Mouse (Mus musculus) midbrain, embryonic 11.5 days (tissue): ENCODE data around the gene Gm45799. TPM values are rescaled to one million over a fixed set of nuclear protein-coding genes. Genes with fewer than 3 reads are reported as not detected.

ENCODE experiments used
- ATAC-seq: fragments of 200-750 bp; cut with Nextera tagmentation; 2 replicates; pipeline ENCODE4 v1.8.0; 2017; ENCODE audit warnings: moderate TSS enrichment, moderate library complexity; ENCODE audit not compliant: low FRiP score
- DNase-seq: peaks from one replicate; pipeline ENCODE4 v3.0.0; 2015; ENCODE audit warnings: low spot score; ENCODE audit errors: missing footprints
- H3K27ac ChIP-seq: fragments of 300-500 bp; sonication (generic); 2 replicates; pipeline ENCODE4 v1.5.1; 2014; ENCODE audit warnings: low read depth, low read length
- H3K27me3 ChIP-seq: fragments of 300-500 bp; sonication (generic); 2 replicates; pipeline ENCODE4 v1.6.1; 2014; ENCODE audit warnings: mild to moderate bottlenecking, low read length, moderate library complexity, mixed read lengths; ENCODE audit not compliant: control insufficient read depth, insufficient read depth
- H3K36me3 ChIP-seq: fragments of 300-500 bp; sonication (generic); 2 replicates; pipeline ENCODE4 v1.6.1; 2014; ENCODE audit warnings: mild to moderate bottlenecking, low read length, moderate library complexity, mixed read lengths; ENCODE audit not compliant: control insufficient read depth, insufficient read depth
- H3K4me1 ChIP-seq: fragments of 300-500 bp; sonication (generic); 2 replicates; pipeline ENCODE4 v1.6.1; 2014; ENCODE audit warnings: low read length; ENCODE audit not compliant: control insufficient read depth, insufficient read depth
- H3K4me2 ChIP-seq: fragments of 300-500 bp; sonication (generic); 2 replicates; pipeline ENCODE4 v1.6.1; 2014; ENCODE audit warnings: mild to moderate bottlenecking, moderate library complexity
- H3K4me3 ChIP-seq: fragments of 300-500 bp; sonication (generic); 2 replicates; pipeline ENCODE4 v1.5.1; 2014; ENCODE audit warnings: low read depth, low read length
- H3K9ac ChIP-seq: fragments of 300-500 bp; sonication (generic); 2 replicates; pipeline ENCODE4 v1.6.1; 2014; ENCODE audit warnings: low read length
- H3K9me3 ChIP-seq: fragments of 300-500 bp; sonication (generic); 2 replicates; pipeline ENCODE4 v1.6.1; 2016; ENCODE audit warnings: low read length; ENCODE audit not compliant: control insufficient read depth
- WGBS: fragments of 180-500 bp; shearing (Covaris S2); extraction: QIAGEN DNeasy Blood & Tissue Kit; methylation state at CpG from one replicate; pipeline ENCODE4 v1.1.7; 2014; 5-methylcytosine and 5-hydroxymethylcytosine counted together
- polyA plus RNA-seq: library from polyadenylated mRNA; unstranded; fragments of >200 nt; fragmentation: Nextera tagmentation; extraction: Ambion mirVana; gene quantifications from 2 replicates; pipeline ENCODE4 v1.2.1, GENCODE M21; 2014

Gm45799 gene
- polyA plus RNA-seq, result 10.5 and 11.9 TPM in 2 replicates

- Histone ChIP-seq H3K27me3 (no peaks in the 10 kb centered on the region), H3K4me2 (peak within 1 kb of the TSS; percentile 96), H3K9ac (peak within 1 kb of the TSS; percentile 84), H3K4me3 (peak within 1 kb of the TSS; percentile 63), H3K36me3 (peaks cover 6% of the 10 kb centered on the region), H3K27ac (peak within 1 kb of the TSS; percentile 28; the same call in 1 of the 2 replicates), H3K9me3 (no peaks in the 10 kb centered on the region), H3K4me1 (peaks cover 14% of the 10 kb centered on the region)
- ATAC-seq, result peak; percentile 96
- 0% methylated on average over 45 of the region's 45 CpGs for WGBS
- DNase-seq, result peak; percentile 100
Observed at GRCm38 (mm10) chr7:105640233-105640893, at the start of gene Gm45799, which contains the start of gene Arfip2. TSS of gene Gm45799 (plus strand) at chr7:105640552. TSS of gene Arfip2 (minus strand) at chr7:105640416.

GRCm38 (mm10) chr7:105602860-105603623 is 37.3 kb upstream of the Gm45799 start:
- Histone ChIP-seq H3K4me2 (no peak overlapping the region), H3K36me3 (no peaks in the 10 kb centered on the region)

GRCm38 (mm10) chr7:105608467-105608866 is 31.9 kb upstream of the Gm45799 start:
- DNase-seq (no peak), ATAC-seq (no peak)
- Histone ChIP-seq H3K4me2 (no peak overlapping the region), H3K9me3 (no peaks in the 10 kb centered on the region), H3K9ac (no peak overlapping the region), H3K4me1 (no peaks in the 10 kb centered on the region), H3K36me3 (peaks cover 7% of the 10 kb centered on the region), H3K4me3 (no peak overlapping the region), H3K27ac (no peak overlapping the region), H3K27me3 (no peaks in the 10 kb centered on the region)
- WGBS, result 89% methylated on average over 3 of the region's 3 CpGs

More at GRCm38 (mm10) chr7:105602860-105603623, 37.3 kb upstream of the Gm45799 start:
- ATAC-seq (peak; percentile 83), DNase-seq (peak; percentile 88)
- no peaks in the 10 kb centered on the region for H3K4me1 ChIP-seq
- no peak overlapping the region for H3K4me3 ChIP-seq
- 34% methylated on average over 9 of the region's 9 CpGs for WGBS
- no peak overlapping the region for H3K27ac ChIP-seq
- no peaks in the 10 kb centered on the region for H3K9me3 ChIP-seq
- no peaks in the 10 kb centered on the region for H3K27me3 ChIP-seq
- H3K9ac ChIP-seq, result no peak overlapping the region

DNA sequence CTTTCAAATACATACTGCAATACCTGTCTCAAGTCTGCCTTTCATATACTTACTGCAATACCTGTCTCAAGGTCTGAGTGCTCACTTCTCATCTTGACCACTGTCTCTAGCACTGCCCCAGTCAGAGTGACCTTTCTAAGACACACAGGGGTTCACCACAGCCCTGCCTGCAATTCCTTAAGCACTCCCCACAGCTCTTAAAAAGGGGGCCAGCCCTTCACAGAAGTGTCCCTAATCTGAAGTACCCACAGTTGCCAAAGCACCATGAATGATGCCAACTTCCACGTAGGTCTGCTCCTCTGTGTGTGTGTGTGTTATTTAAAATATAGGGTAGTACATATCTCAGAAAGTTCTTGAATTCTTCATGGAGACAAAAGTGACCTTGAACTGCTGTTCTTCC is 28.6 kb upstream of the Gm45799 start:
- Histone ChIP-seq H3K4me1 (no peaks in the 10 kb centered on the region), H3K27me3 (no peaks in the 10 kb centered on the region), H3K36me3 (peaks cover 8% of the 10 kb centered on the region), H3K27ac (no peak overlapping the region), H3K9me3 (no peaks in the 10 kb centered on the region), H3K4me2 (no peak overlapping the region), H3K9ac (no peak overlapping the region), H3K4me3 (no peak overlapping the region)
- DNase-seq (no peak), ATAC-seq (no peak)
- 100% methylated on average over 1 of the region's 1 CpGs for WGBS

DNA sequence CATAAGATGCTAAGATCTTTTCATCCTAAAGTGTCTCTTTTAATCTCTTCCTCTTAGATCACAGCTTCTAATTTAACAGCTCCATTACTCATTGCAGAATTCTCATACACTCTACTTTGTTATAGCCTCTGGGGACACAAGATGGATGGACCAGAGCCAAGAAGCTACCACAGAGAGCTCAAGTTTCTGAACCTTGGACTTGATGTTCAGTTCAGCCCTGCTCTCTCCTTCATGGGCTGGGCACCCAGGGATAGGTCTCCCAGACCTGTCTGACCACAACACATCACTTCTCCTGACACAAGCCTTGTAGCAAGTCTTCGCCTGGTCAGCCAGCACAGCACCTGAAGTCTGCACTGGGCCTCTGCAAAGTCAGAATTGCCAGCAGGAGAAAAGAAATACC is 26.0 kb upstream of the Gm45799 start:
- H3K36me3 ChIP-seq, result peaks cover 19% of the 10 kb centered on the region
- H3K4me2 ChIP-seq, result no peak overlapping the region
- no peak overlapping the region for H3K9ac ChIP-seq
- H3K9me3 ChIP-seq, result no peaks in the 10 kb centered on the region
- no peak for ATAC-seq
- H3K27me3 ChIP-seq, result no peaks in the 10 kb centered on the region
- DNase-seq, result no peak
- no peaks in the 10 kb centered on the region for H3K4me1 ChIP-seq
- WGBS, result 87% methylated on average over 1 of the region's 1 CpGs
- H3K4me3 ChIP-seq, result no peak overlapping the region
- H3K27ac ChIP-seq, result no peak overlapping the region

- 78% methylated on average over 1 of the region's 1 CpGs for WGBS
- H3K27ac ChIP-seq, result no peak overlapping the region
- no peak for DNase-seq
- H3K27me3 ChIP-seq, result no peaks in the 10 kb centered on the region
- no peak overlapping the region for H3K4me2 ChIP-seq
- H3K9ac ChIP-seq, result no peak overlapping the region
- no peaks in the 10 kb centered on the region for H3K9me3 ChIP-seq
- ATAC-seq, result no peak
- no peak overlapping the region for H3K4me3 ChIP-seq
- H3K36me3 ChIP-seq, result peaks cover 21% of the 10 kb centered on the region
- no peaks in the 10 kb centered on the region for H3K4me1 ChIP-seq
Observed at GRCm38 (mm10) chr7:105615720-105616119, 24.6 kb upstream of the Gm45799 start.

DNA sequence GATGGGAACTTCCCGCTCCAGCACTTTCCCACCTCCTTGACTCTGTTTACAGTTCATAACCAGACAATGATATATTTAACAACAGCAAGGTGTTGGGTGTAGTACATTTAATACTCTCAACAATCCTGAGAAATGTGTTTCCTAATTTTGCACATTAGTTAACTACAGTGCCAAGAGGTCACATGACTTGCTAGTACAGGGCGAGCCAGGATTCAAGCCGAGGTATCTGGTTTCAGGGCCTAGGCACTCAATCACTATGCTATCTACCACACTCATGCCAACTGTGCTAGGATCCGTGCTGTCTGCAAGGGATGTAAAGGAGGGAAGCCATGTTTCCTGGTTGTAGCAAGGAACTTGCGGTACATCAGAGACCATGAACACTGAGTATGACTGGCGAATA is 23.8 kb upstream of the Gm45799 start:
- Histone ChIP-seq H3K27ac (no peak overlapping the region), H3K9me3 (no peaks in the 10 kb centered on the region), H3K36me3 (peaks cover 19% of the 10 kb centered on the region), H3K9ac (no peak overlapping the region), H3K27me3 (no peaks in the 10 kb centered on the region), H3K4me3 (no peak overlapping the region), H3K4me2 (no peak overlapping the region), H3K4me1 (no peaks in the 10 kb centered on the region)
- 93% methylated on average over 6 of the region's 6 CpGs for WGBS
- no peak for DNase-seq
- ATAC-seq, result no peak

- H3K4me3 ChIP-seq, result no peak overlapping the region
- H3K4me1 ChIP-seq, result no peaks in the 10 kb centered on the region
- 96% methylated on average over 22 of the region's 22 CpGs for WGBS
- no peaks in the 10 kb centered on the region for H3K9me3 ChIP-seq
- ATAC-seq (peak; percentile 18; the same call in 1 of the 2 replicates), DNase-seq (no peak)
- no peak overlapping the region for H3K4me2 ChIP-seq
- H3K9ac ChIP-seq, result no peak overlapping the region
- H3K27ac ChIP-seq, result no peak overlapping the region
- no peaks in the 10 kb centered on the region for H3K27me3 ChIP-seq
- H3K36me3 ChIP-seq, result peaks cover 16% of the 10 kb centered on the region
Observed at GRCm38 (mm10) chr7:105617810-105618209, 22.5 kb upstream of the Gm45799 start.

GRCm38 (mm10) chr7:105619701-105620100 is 20.7 kb upstream of the Gm45799 start:
- Histone ChIP-seq H3K9ac (no peak overlapping the region), H3K4me3 (no peak overlapping the region), H3K27ac (no peak overlapping the region), H3K27me3 (no peaks in the 10 kb centered on the region), H3K36me3 (peaks cover 23% of the 10 kb centered on the region), H3K9me3 (no peaks in the 10 kb centered on the region), H3K4me1 (no peaks in the 10 kb centered on the region), H3K4me2 (no peak overlapping the region)
- no peak for DNase-seq
- 71% methylated on average over 3 of the region's 3 CpGs for WGBS
- no peak for ATAC-seq
